Mouse (Mus musculus) lung, embryonic 14.5 days (tissue): ENCODE data around the gene Slc5a6. TPM values are rescaled to one million over a fixed set of nuclear protein-coding genes. Genes with fewer than 3 reads are reported as not detected.

Source experiments
- ATAC-seq: fragments of 200-750 bp; cut with Nextera tagmentation; 2 replicates; pipeline ENCODE4 v1.8.0; 2017; ENCODE audit warnings: mild to moderate bottlenecking, moderate TSS enrichment, moderate library complexity; ENCODE audit not compliant: insufficient read depth
- DNase-seq: peaks from one replicate; pipeline ENCODE4 v3.0.0-alpha.2; 2015
- H3K27ac ChIP-seq: fragments of 300-500 bp; sonication (generic); 2 replicates; pipeline ENCODE4 v1.5.1; 2014; ENCODE audit warnings: low read depth, mild to moderate bottlenecking, moderate library complexity
- H3K27me3 ChIP-seq: fragments of 300-500 bp; sonication (generic); 2 replicates; pipeline ENCODE4 v1.6.1; 2014; ENCODE audit warnings: low read length, control low read depth; ENCODE audit not compliant: insufficient read depth
- H3K36me3 ChIP-seq: fragments of 300-500 bp; sonication (generic); 2 replicates; pipeline ENCODE4 v1.6.1; 2014; ENCODE audit warnings: control low read depth; ENCODE audit not compliant: insufficient read depth
- H3K4me1 ChIP-seq: fragments of 300-500 bp; sonication (generic); 2 replicates; pipeline ENCODE4 v1.6.1; 2014; ENCODE audit warnings: antibody characterized with exemption, control low read depth; ENCODE audit not compliant: insufficient read depth
- H3K4me2 ChIP-seq: fragments of 300-500 bp; sonication (generic); 2 replicates; pipeline ENCODE4 v1.6.1; 2014; ENCODE audit warnings: mild to moderate bottlenecking
- H3K4me3 ChIP-seq: fragments of 300-500 bp; sonication (generic); 2 replicates; pipeline ENCODE4 v1.5.1; 2014; ENCODE audit warnings: low read depth, low read length
- H3K9ac ChIP-seq: fragments of 300-500 bp; sonication (generic); 2 replicates; pipeline ENCODE4 v1.6.1; 2014
- H3K9me3 ChIP-seq: fragments of 300-500 bp; sonication (generic); 2 replicates; pipeline ENCODE4 v1.6.1; 2016; ENCODE audit warnings: low read depth, low read length, control low read depth
- CTCF ChIP-seq: IDR thresholded peaks from 2 replicates; pipeline ENCODE4 v1.5.1; 2016; ENCODE audit warnings: antibody characterized with exemption, low read depth
- WGBS: fragments of 180-500 bp; shearing (Covaris S2); extraction: QIAGEN DNeasy Blood & Tissue Kit; methylation state at CpG from one replicate; pipeline ENCODE4 v1.1.7; 2014; 5-methylcytosine and 5-hydroxymethylcytosine counted together
- polyA plus RNA-seq: library from polyadenylated mRNA; unstranded; fragments of >200 nt; fragmentation: Nextera tagmentation; extraction: Ambion mirVana; gene quantifications from 2 replicates; pipeline ENCODE4 v1.2.1, GENCODE M21; 2014

Gene Slc5a6
- polyA plus RNA-seq, 1 experiment from 2014 or later = 8.0 TPM

DNA sequence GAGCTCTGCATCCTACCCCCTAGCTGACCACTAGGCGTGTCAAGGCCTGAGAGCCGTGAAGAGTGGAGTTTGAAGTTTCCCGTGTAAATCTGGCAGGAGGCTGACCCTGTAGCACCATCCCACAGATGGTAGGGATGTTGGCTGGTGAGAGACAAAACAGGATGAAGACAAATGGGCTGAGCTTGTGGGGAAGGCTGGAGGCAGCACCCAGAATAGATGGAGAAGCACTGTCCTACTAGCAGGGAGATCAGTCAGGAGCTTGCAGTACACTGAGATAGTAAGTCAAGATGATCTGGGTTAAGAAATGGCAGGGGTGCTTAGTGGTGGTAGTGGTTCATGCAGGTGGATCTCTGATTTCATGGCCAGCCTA lies 32.1 kb upstream of the Slc5a6 start:
- ATAC-seq = no peak
- Histone ChIP-seq H3K9ac (no peak overlapping the region), H3K36me3 (peaks cover 35% of the 10 kb centered on the region), H3K9me3 (no peaks in the 10 kb centered on the region), H3K4me2 (no peak overlapping the region), H3K4me1 (no peaks in the 10 kb centered on the region), H3K27me3 (no peaks in the 10 kb centered on the region), H3K4me3 (no peak overlapping the region), H3K27ac (no peak overlapping the region)
- no peak for DNase-seq
- peak; percentile 1; the same call in 1 of the 2 replicates for TF ChIP-seq CTCF
- 48% methylated on average over 3 of the region's 3 CpGs for WGBS

GRCm38 (mm10) chr5:31080059-31080794 lies 31.5 kb upstream of the Slc5a6 start:
- no peaks in the 10 kb centered on the region for H3K9me3 ChIP-seq
- no peak overlapping the region for H3K4me2 ChIP-seq
- H3K4me1 ChIP-seq = no peaks in the 10 kb centered on the region
- no peak for TF ChIP-seq CTCF
- H3K27ac ChIP-seq = no peak overlapping the region
- no peaks in the 10 kb centered on the region for H3K27me3 ChIP-seq
- H3K4me3 ChIP-seq = no peak overlapping the region
- no peak for ATAC-seq
- H3K9ac ChIP-seq = no peak overlapping the region
- peak; percentile 39 for DNase-seq
- H3K36me3 ChIP-seq = peaks cover 40% of the 10 kb centered on the region
- WGBS = 67% methylated on average over 13 of the region's 13 CpGs

- no peak for ATAC-seq
- 74% methylated on average over 13 of the region's 13 CpGs for WGBS
These were observed 27.6 kb upstream of the Slc5a6 start for GRCm38 (mm10) chr5:31076346-31076745.

DNA sequence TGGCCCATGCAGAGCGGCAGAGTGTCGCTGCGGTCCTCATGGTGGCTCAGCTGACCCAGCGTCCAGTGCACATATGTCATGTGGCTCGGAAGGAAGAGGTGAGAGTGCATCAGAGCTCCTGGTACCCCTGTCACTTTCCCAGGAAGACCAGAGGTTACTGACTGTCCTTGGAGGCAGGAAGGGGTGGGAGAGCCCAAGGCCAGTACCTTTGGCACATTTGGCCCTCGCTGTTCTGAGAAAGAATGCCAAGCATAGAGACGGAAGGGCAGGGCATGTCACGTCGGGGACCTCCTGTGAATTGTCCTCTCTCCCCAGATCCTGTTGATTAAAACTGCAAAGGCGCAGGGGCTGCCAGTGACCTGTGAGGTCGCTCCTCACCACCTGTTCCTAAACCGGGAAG lies 24.5 kb upstream of the Slc5a6 start:
- H3K4me2 ChIP-seq = no peak overlapping the region

More at GRCm38 (mm10) chr5:31076346-31076745, 27.6 kb upstream of the Slc5a6 start:
- no peak for DNase-seq
- TF ChIP-seq CTCF = no peak
- peaks cover 78% of the 10 kb centered on the region for H3K36me3 ChIP-seq
- no peak overlapping the region for H3K4me3 ChIP-seq
- H3K9ac ChIP-seq = no peak overlapping the region
- H3K27ac ChIP-seq = no peak overlapping the region
- H3K27me3 ChIP-seq = no peaks in the 10 kb centered on the region
- H3K9me3 ChIP-seq = no peaks in the 10 kb centered on the region
- no peak overlapping the region for H3K4me2 ChIP-seq
- no peaks in the 10 kb centered on the region for H3K4me1 ChIP-seq

DNA sequence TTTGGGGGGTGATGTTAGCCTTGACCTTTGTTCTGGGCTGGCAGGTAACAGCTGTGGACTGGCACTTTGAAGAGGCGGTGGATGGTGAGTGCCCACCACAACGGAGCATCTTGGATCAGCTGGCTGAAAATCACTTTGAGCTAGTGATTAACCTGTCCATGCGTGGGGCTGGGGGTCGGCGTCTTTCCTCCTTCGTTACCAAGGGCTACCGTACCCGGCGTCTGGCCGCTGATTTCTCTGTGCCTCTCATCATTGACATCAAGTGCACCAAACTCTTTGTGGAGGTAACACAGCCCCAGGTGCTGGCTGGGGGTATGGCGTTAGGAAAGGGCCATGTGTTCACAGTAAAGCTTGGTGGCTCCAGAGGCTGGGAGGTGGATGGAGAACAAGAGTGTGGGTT lies 23.1 kb upstream of the Slc5a6 start:
- H3K9me3 ChIP-seq = no peaks in the 10 kb centered on the region
- peaks cover 97% of the 10 kb centered on the region for H3K36me3 ChIP-seq
- 96% methylated on average over 11 of the region's 11 CpGs for WGBS
- H3K4me1 ChIP-seq = no peaks in the 10 kb centered on the region
- H3K4me2 ChIP-seq = no peak overlapping the region
- H3K27ac ChIP-seq = no peak overlapping the region
- ATAC-seq (no peak), DNase-seq (no peak)
- no peaks in the 10 kb centered on the region for H3K27me3 ChIP-seq
- H3K4me3 ChIP-seq = no peak overlapping the region
- no peak overlapping the region for H3K9ac ChIP-seq
- TF ChIP-seq CTCF = no peak

More for the DNA sequence above, 24.5 kb upstream of the Slc5a6 start:
- no peak overlapping the region for H3K27ac ChIP-seq
- peaks cover 97% of the 10 kb centered on the region for H3K36me3 ChIP-seq
- H3K9ac ChIP-seq = no peak overlapping the region
- no peaks in the 10 kb centered on the region for H3K27me3 ChIP-seq
- TF ChIP-seq CTCF = no peak
- ATAC-seq (no peak), DNase-seq (no peak)
- no peaks in the 10 kb centered on the region for H3K4me1 ChIP-seq
- no peak overlapping the region for H3K4me3 ChIP-seq
- H3K9me3 ChIP-seq = no peaks in the 10 kb centered on the region
- WGBS = 88% methylated on average over 12 of the region's 12 CpGs

GRCm38 (mm10) chr5:31071059-31071458 lies 22.3 kb upstream of the Slc5a6 start:
- Histone ChIP-seq H3K4me2 (no peak overlapping the region), H3K9me3 (no peaks in the 10 kb centered on the region), H3K4me1 (no peaks in the 10 kb centered on the region), H3K4me3 (no peak overlapping the region), H3K27ac (no peak overlapping the region), H3K27me3 (no peaks in the 10 kb centered on the region), H3K36me3 (peaks cover 97% of the 10 kb centered on the region), H3K9ac (no peak overlapping the region)
- ATAC-seq = no peak
- 79% methylated on average over 2 of the region's 2 CpGs for WGBS
- no peak for DNase-seq
- TF ChIP-seq CTCF = no peak

DNA sequence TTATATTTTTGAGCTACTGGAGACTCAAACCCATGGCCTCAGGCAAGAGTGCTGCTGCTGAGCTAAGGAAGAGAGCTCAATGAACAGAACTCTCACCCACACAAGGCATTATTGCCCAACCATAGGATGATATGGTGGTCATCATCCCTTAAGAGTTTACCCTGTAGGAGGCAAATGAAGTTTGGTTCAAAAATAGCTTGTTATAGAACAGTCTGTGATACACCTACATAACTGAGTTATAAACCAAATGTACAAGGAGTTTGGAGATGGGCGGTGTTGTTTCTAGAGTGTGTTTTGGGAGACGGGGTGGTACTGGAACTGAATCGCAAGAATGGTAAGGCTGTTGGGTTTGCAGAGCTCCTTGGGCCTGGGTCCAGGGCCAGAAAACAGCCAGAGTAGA lies 21.1 kb upstream of the Slc5a6 start:
- Histone ChIP-seq H3K36me3 (peaks cover 87% of the 10 kb centered on the region), H3K4me3 (no peak overlapping the region), H3K9ac (no peak overlapping the region), H3K27ac (no peak overlapping the region), H3K9me3 (no peaks in the 10 kb centered on the region), H3K27me3 (no peaks in the 10 kb centered on the region), H3K4me2 (no peak overlapping the region), H3K4me1 (no peaks in the 10 kb centered on the region)
- DNase-seq (no peak), ATAC-seq (no peak)
- WGBS = 95% methylated on average over 3 of the region's 3 CpGs
- no peak for TF ChIP-seq CTCF
